Mouse (Mus musculus): ENCODE measurements around the gene Ankrd6. TPM values are rescaled to one million over a fixed set of nuclear protein-coding genes. Genes with fewer than 3 reads are reported as not detected.

Gene Ankrd6
- polyA plus RNA-seq, 1 experiment = 2.3 TPM

- Histone ChIP-seq H3K4me3 (ENCODE audit: insufficient read depth, low read length) (no peak overlapping the region), H3K4me1 (ENCODE audit: control insufficient read depth, insufficient read depth, low read length) (no peaks in the 10 kb centered on the region), H3K27ac (ENCODE audit: insufficient read depth, low read length) (no peak overlapping the region)
- TF ChIP-seq CTCF (IDR thresholded peaks at IDR 0.05; ENCODE audit: borderline replicate concordance, insufficient read depth, low read length) (no peak), POLR2A (IDR thresholded peaks at IDR 0.05; ENCODE audit: low read depth, low read length) (no peak)
These were observed 126.4 kb downstream of the Ankrd6 start for GRCm38 (mm10) chr4:32824254-32824653.

- no peak overlapping the region for H3K27ac ChIP-seq (ENCODE audit: insufficient read depth, low read length)
- TF ChIP-seq POLR2A (IDR thresholded peaks at IDR 0.05; ENCODE audit: low read depth, low read length) (no peak), CTCF (IDR thresholded peaks at IDR 0.05; ENCODE audit: borderline replicate concordance, insufficient read depth, low read length) (no peak)
- H3K4me1 ChIP-seq (ENCODE audit: control insufficient read depth, insufficient read depth, low read length) = no peaks in the 10 kb centered on the region
- H3K4me3 ChIP-seq (ENCODE audit: insufficient read depth, low read length) = no peak overlapping the region
These were observed 130.0 kb downstream of the Ankrd6 start for GRCm38 (mm10) chr4:32820676-32821075.

GRCm38 (mm10) chr4:32817478-32817877 is 133.2 kb downstream of the Ankrd6 start:
- Histone ChIP-seq H3K4me3 (ENCODE audit: insufficient read depth, low read length) (no peak overlapping the region), H3K27ac (ENCODE audit: insufficient read depth, low read length) (no peak overlapping the region), H3K4me1 (ENCODE audit: control insufficient read depth, insufficient read depth, low read length) (no peaks in the 10 kb centered on the region)
- TF ChIP-seq POLR2A (IDR thresholded peaks at IDR 0.05; ENCODE audit: low read depth, low read length) (no peak), CTCF (IDR thresholded peaks at IDR 0.05; ENCODE audit: borderline replicate concordance, insufficient read depth, low read length) (no peak)

- no peaks in the 10 kb centered on the region; the same call in 1 of the 2 replicates for H3K4me1 ChIP-seq (ENCODE audit: control insufficient read depth, insufficient read depth, low read length)
- peak overlapping the region; percentile 84 for H3K4me3 ChIP-seq (ENCODE audit: insufficient read depth, low read length)
- TF ChIP-seq CTCF (IDR thresholded peaks at IDR 0.05; ENCODE audit: borderline replicate concordance, insufficient read depth, low read length) (no peak), POLR2A (IDR thresholded peaks at IDR 0.05; ENCODE audit: low read depth, low read length) (no peak)
- peak overlapping the region; percentile 96 for H3K27ac ChIP-seq (ENCODE audit: insufficient read depth, low read length)
These were observed 150.0 kb downstream of the Ankrd6 start for GRCm38 (mm10) chr4:32800577-32801170.

- Histone ChIP-seq H3K27ac (ENCODE audit: insufficient read depth, low read length) (peak within 1 kb of the TSS; percentile 96), H3K4me3 (ENCODE audit: insufficient read depth, low read length) (peak within 1 kb of the TSS; percentile 84), H3K4me1 (ENCODE audit: control insufficient read depth, insufficient read depth, low read length) (no peaks in the 10 kb centered on the region; the same call in 1 of the 2 replicates)
- TF ChIP-seq CTCF (IDR thresholded peaks at IDR 0.05; ENCODE audit: borderline replicate concordance, insufficient read depth, low read length) (no peak), POLR2A (IDR thresholded peaks at IDR 0.05; ENCODE audit: low read depth, low read length) (peak; percentile 90)
These were observed 150.6 kb downstream of the Ankrd6 start, which contains the start of gene Lyrm2 for GRCm38 (mm10) chr4:32799966-32800576. Lyrm2 (plus strand) TSS chr4:32800253.

GRCm38 (mm10) chr4:32798976-32799375 is 151.7 kb downstream of the Ankrd6 start:
- Histone ChIP-seq H3K4me3 (ENCODE audit: insufficient read depth, low read length) (no peak overlapping the region), H3K27ac (ENCODE audit: insufficient read depth, low read length) (no peak overlapping the region), H3K4me1 (ENCODE audit: control insufficient read depth, insufficient read depth, low read length) (no peaks in the 10 kb centered on the region; the same call in 1 of the 2 replicates)
- TF ChIP-seq POLR2A (IDR thresholded peaks at IDR 0.05; ENCODE audit: low read depth, low read length) = no peak
- no peak for TF ChIP-seq CTCF (IDR thresholded peaks at IDR 0.05; ENCODE audit: borderline replicate concordance, insufficient read depth, low read length)

- H3K27ac ChIP-seq (ENCODE audit: insufficient read depth, low read length) = no peak overlapping the region
- no peaks in the 10 kb centered on the region for H3K4me1 ChIP-seq (ENCODE audit: control insufficient read depth, insufficient read depth, low read length)
These were observed 161.6 kb downstream of the Ankrd6 start for GRCm38 (mm10) chr4:32789020-32789419.

GRCm38 (mm10) chr4:32787110-32787509 is 163.5 kb downstream of the Ankrd6 start:
- Histone ChIP-seq H3K4me3 (ENCODE audit: insufficient read depth, low read length) (no peak overlapping the region), H3K27ac (ENCODE audit: insufficient read depth, low read length) (no peak overlapping the region), H3K4me1 (ENCODE audit: control insufficient read depth, insufficient read depth, low read length) (no peaks in the 10 kb centered on the region)
- TF ChIP-seq POLR2A (IDR thresholded peaks at IDR 0.05; ENCODE audit: low read depth, low read length) = no peak
- no peak for TF ChIP-seq CTCF (IDR thresholded peaks at IDR 0.05; ENCODE audit: borderline replicate concordance, insufficient read depth, low read length)

More at GRCm38 (mm10) chr4:32789020-32789419, 161.6 kb downstream of the Ankrd6 start:
- H3K4me3 ChIP-seq (ENCODE audit: insufficient read depth, low read length) = no peak overlapping the region
- TF ChIP-seq CTCF (IDR thresholded peaks at IDR 0.05; ENCODE audit: borderline replicate concordance, insufficient read depth, low read length) (no peak), POLR2A (IDR thresholded peaks at IDR 0.05; ENCODE audit: low read depth, low read length) (no peak)

- Histone ChIP-seq H3K27ac (ENCODE audit: insufficient read depth, low read length) (no peak overlapping the region), H3K4me1 (ENCODE audit: control insufficient read depth, insufficient read depth, low read length) (no peaks in the 10 kb centered on the region), H3K4me3 (ENCODE audit: insufficient read depth, low read length) (no peak overlapping the region)
- TF ChIP-seq CTCF (IDR thresholded peaks at IDR 0.05; ENCODE audit: borderline replicate concordance, insufficient read depth, low read length) (no peak), POLR2A (IDR thresholded peaks at IDR 0.05; ENCODE audit: low read depth, low read length) (no peak)
These were observed 170.6 kb downstream of the Ankrd6 start for GRCm38 (mm10) chr4:32779996-32780395.

GRCm38 (mm10) chr4:32770284-32770810 is 180.3 kb downstream of the Ankrd6 start:
- Histone ChIP-seq H3K4me3 (ENCODE audit: insufficient read depth, low read length) (no peak overlapping the region), H3K27ac (ENCODE audit: insufficient read depth, low read length) (no peak overlapping the region), H3K4me1 (ENCODE audit: control insufficient read depth, insufficient read depth, low read length) (no peaks in the 10 kb centered on the region)
- TF ChIP-seq CTCF (IDR thresholded peaks at IDR 0.05; ENCODE audit: borderline replicate concordance, insufficient read depth, low read length) (no peak), POLR2A (IDR thresholded peaks at IDR 0.05; ENCODE audit: low read depth, low read length) (no peak)
